Mouse (Mus musculus): ENCODE measurements around the gene Grap2. TPM values are rescaled to one million over a fixed set of nuclear protein-coding genes. Genes with fewer than 3 reads are reported as not detected.

Grap2 gene
- polyA plus RNA-seq, 1 experiment from 2014 or later, result 1.3 TPM

DNA sequence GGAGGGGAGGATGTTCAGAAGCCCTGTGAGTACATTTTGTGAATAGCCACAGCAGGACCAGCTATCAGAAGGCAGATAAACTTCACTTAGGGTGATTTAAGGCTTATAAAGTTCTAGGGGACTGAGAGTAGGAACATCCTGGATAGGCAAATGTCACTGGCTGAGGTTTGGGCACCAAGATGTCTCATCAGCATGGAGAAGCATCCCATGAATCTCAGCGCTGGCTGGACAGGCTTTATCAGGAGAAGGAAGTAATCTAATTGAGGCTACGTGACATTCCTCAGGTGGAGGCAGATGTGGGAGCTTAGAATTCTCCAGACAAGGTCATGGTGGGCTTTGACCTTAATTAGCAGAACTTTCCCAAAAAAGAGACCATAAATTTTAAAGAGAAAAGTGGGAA lies 16.4 kb upstream of the Grap2 start:
- Histone ChIP-seq H3K9me3 (no peaks in the 10 kb centered on the region), H3K27me3 (replicated peaks) (no peaks in the 10 kb centered on the region), H3K27ac (no peak overlapping the region), H3K4me3 (replicated peaks) (no peak overlapping the region), H3K9ac (no peak overlapping the region), H3K4me1 (replicated peaks) (no peaks in the 10 kb centered on the region), H3K4me2 (replicated peaks) (no peak overlapping the region), H3K36me3 (no peaks in the 10 kb centered on the region)
- 59% methylated on average over 2 of the region's 2 CpGs for WGBS
- ATAC-seq, result no peak

DNA sequence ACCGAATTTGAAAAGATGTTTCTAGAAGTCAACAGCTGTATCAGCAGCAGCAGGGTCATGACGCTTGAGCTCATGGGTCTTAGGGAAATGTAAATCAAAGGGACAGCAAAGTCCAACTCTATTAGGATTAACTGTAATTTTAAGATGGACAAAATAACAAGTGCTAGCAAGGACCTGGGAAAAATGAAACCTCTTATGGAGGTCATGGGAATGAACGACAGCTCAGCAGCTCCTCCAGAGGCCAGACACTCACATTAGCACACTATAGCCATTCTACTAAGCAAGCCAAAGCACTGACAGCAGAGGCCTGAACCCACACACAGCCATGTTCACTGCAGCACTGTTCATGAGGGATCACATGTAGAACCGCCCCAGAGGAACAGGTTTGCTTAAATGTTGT lies 14.6 kb upstream of the Grap2 start:
- WGBS, result 73% methylated on average over 4 of the region's 4 CpGs
- Histone ChIP-seq H3K27me3 (replicated peaks) (no peaks in the 10 kb centered on the region), H3K9ac (no peak overlapping the region), H3K27ac (no peak overlapping the region), H3K4me3 (replicated peaks) (no peak overlapping the region), H3K4me1 (replicated peaks) (no peaks in the 10 kb centered on the region), H3K4me2 (replicated peaks) (no peak overlapping the region), H3K9me3 (no peaks in the 10 kb centered on the region), H3K36me3 (no peaks in the 10 kb centered on the region)
- ATAC-seq, result no peak

DNA sequence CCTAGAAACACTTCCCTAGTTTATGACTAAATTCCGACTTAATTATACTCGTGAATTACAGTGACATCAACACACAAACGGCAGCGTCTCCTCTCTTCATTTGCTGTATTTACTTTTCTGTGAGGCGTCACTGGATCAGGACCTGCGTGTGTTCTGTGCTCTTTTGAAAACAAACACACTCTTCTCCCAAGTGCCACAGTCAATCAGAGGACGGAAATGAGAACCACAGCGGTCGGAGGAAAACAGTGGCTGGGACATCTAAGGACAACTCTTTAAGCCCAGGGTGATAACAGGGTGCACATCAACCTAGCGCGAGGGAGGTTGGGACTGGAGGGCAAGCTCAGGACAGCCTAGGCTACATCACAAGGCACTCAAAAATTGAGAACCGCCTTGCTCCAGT lies 12.9 kb upstream of the Grap2 start:
- 40% methylated on average over 12 of the region's 12 CpGs for WGBS
- no peaks in the 10 kb centered on the region for H3K27me3 ChIP-seq (replicated peaks)
- no peak for ATAC-seq
- no peak overlapping the region for H3K27ac ChIP-seq
- H3K9me3 ChIP-seq, result no peaks in the 10 kb centered on the region
- no peak overlapping the region for H3K4me2 ChIP-seq (replicated peaks)
- H3K36me3 ChIP-seq, result no peaks in the 10 kb centered on the region
- no peak overlapping the region for H3K9ac ChIP-seq
- no peak overlapping the region for H3K4me3 ChIP-seq (replicated peaks)
- H3K4me1 ChIP-seq (replicated peaks), result no peaks in the 10 kb centered on the region

DNA sequence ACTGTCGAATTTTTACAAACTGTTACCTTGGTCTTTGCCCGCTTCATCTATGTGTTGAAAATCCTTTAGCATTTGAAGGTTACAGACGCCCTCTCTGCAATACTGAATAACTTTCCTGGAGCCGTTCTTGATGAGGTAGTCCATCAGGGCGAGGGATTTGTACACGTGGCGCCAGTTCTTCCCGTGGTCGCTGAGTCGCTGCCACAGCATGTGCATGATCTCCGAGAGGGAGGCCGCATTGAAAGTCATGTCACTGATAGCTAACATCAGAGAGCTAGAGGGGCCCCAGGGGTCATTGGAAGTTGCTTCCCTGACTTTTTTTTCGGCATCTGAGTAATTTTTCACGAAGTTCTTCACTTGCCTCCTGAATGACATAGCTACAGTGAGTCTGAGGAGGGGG lies 12.4 kb upstream of the Grap2 start:
- WGBS, result 52% methylated on average over 14 of the region's 14 CpGs
- H3K4me3 ChIP-seq (replicated peaks), result no peak overlapping the region
- no peaks in the 10 kb centered on the region for H3K4me1 ChIP-seq (replicated peaks)
- H3K27ac ChIP-seq, result no peak overlapping the region
- no peaks in the 10 kb centered on the region for H3K36me3 ChIP-seq
- ATAC-seq, result no peak
- no peak overlapping the region for H3K4me2 ChIP-seq (replicated peaks)
- H3K27me3 ChIP-seq (replicated peaks), result no peaks in the 10 kb centered on the region
- H3K9me3 ChIP-seq, result no peaks in the 10 kb centered on the region
- no peak overlapping the region for H3K9ac ChIP-seq

DNA sequence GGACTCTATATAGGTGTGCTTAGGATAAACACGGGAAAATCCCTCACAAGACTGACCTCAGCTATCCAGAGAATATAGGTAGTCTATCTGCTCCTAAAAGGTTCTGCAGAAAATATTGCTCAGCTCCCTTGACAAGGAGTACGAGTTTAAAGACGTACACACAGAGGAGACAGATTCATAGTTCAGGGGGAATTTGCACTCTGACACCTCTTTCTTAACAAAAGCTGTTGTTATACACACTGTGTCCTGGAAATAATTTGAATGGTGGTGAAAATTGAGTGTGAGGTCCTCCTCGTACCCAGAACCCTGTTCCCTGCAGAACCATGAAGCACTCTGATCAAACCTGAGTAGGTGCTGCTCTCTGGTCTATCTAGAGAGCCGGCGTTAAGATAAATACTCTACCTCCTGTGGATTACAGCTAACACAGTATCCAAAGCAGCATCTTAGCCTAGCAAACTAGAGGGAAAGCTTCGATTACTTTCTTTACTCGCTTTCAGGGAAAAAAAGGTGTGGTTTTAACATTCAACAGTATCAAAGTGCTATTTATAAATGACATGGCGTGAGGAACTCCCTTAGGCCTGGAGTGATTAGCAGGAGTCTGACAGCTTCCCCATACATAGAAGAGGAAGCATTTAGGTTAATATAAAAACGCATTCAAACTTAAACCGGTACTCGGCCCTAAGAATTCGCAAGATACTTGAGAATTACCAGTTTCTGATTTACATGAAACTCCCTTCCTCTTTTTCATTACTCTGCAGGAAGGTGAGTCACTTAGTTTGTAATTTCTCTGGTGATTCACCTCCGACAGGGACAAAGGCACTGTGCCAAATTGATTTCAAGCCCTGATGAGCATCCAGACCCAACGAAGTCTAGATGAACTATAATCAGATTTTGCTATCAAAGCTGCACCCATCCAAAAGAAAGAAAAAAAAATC lies 11.5 kb upstream of the Grap2 start:
- Histone ChIP-seq H3K4me2 (replicated peaks) (no peak overlapping the region), H3K27me3 (replicated peaks) (no peaks in the 10 kb centered on the region), H3K36me3 (no peaks in the 10 kb centered on the region), H3K4me3 (replicated peaks) (no peak overlapping the region), H3K9me3 (no peaks in the 10 kb centered on the region), H3K4me1 (replicated peaks) (no peaks in the 10 kb centered on the region), H3K27ac (no peak overlapping the region), H3K9ac (no peak overlapping the region)
- no peak for ATAC-seq
- 58% methylated on average over 15 of the region's 15 CpGs for WGBS

DNA sequence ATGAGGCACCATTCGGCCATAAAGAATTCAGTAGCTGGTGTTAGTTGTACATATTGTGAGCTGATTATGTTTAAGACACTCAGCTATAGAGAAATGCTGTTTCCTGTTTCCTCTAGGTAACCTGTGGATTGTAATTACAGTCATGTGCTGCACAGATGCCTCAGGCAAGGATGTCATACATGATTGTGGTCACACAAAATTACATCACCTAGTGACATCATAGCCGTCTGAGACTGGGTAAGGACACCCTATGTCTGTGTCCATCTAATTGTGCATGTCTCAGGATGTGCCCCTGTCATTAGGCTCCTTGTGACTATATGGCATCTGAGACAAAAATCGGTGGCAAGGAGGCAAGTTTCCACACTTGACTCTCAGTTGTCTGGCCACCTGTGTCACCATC lies 9.9 kb upstream of the Grap2 start:
- no peak overlapping the region for H3K9ac ChIP-seq
- no peak overlapping the region for H3K4me2 ChIP-seq (replicated peaks)
- no peak overlapping the region for H3K27ac ChIP-seq
- no peaks in the 10 kb centered on the region for H3K9me3 ChIP-seq
- no peak for ATAC-seq
- no peaks in the 10 kb centered on the region for H3K4me1 ChIP-seq (replicated peaks)
- 77% methylated on average over 3 of the region's 3 CpGs for WGBS
- H3K27me3 ChIP-seq (replicated peaks), result no peaks in the 10 kb centered on the region
- no peaks in the 10 kb centered on the region for H3K36me3 ChIP-seq
- no peak overlapping the region for H3K4me3 ChIP-seq (replicated peaks)

DNA sequence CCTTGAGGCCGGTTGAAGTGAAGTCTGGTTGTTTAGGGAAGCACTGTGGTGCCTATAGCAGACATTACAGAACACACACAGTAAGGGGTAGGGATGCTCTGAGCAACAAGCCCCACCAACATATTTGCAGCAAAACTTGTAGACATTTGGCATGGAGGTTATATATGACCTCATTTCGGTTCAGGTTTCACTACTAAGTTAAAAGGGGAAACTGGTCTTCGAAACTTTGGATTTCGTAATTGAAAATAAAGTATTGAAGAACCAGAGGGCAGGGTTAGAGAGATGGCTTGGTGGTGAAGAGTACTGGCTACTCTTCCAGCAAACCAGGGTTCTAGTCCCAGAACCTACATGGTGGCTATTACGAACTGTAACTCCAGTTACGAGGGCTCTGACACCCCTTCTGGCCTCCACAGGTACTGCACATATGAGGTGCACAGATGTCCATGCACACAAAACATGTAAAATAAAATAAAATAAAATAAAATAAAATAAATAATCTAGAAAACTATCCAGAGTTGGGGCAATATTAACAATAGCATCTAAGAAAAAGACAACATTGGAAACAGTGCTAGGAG lies 8.7 kb upstream of the Grap2 start:
- H3K36me3 ChIP-seq, result no peaks in the 10 kb centered on the region
- no peak overlapping the region for H3K9ac ChIP-seq
- no peaks in the 10 kb centered on the region for H3K4me1 ChIP-seq (replicated peaks)
- no peak overlapping the region for H3K4me2 ChIP-seq (replicated peaks)
- no peaks in the 10 kb centered on the region for H3K27me3 ChIP-seq (replicated peaks)
- H3K9me3 ChIP-seq, result no peaks in the 10 kb centered on the region
- whole genome bisulfite sequencing, result 87% methylated on average over 6 of the region's 6 CpGs
- H3K27ac ChIP-seq, result no peak overlapping the region
- no peak for ATAC-seq
- H3K4me3 ChIP-seq (replicated peaks), result no peak overlapping the region

DNA sequence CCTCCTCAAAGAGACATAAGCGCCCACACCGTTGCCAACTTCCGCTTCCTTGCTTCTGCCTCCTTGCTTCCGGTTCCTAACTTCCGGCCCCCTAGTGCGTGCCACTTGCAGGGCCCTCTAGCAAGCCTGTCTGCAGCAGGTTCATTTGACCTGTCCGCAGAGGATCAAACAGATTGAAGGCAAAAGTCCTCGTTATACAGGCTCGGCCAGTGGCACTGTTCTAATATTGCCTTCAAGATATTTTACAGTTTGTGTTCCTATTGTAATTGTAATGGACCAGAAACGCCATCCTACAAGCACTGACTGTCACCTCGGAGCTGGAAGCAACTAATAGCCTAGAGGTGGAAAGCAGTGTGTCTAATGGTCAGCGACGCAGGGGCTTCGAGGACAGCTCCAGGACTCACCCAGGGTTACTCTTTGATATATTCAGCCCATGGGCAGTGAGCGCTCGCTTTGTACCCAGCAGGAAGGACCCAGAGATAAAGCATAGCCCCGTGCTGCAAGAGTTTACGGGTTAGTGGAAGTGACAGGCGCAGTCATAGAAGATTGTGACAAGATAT lies 7.2 kb upstream of the Grap2 start, which contains the start of gene Enthd1:
Gene Enthd1, minus strand, starts transcription at position 51 of the 560 bp plus-strand sequence.
- Histone ChIP-seq H3K27me3 (replicated peaks) (no peaks in the 10 kb centered on the region), H3K36me3 (no peaks in the 10 kb centered on the region), H3K9ac (no peak within 1 kb of the TSS), H3K4me3 (replicated peaks) (no peak within 1 kb of the TSS), H3K4me1 (replicated peaks) (no peaks in the 10 kb centered on the region), H3K4me2 (replicated peaks) (no peak within 1 kb of the TSS), H3K27ac (no peak within 1 kb of the TSS), H3K9me3 (no peaks in the 10 kb centered on the region)
- ATAC-seq, result no peak
- 88% methylated on average over 19 of the region's 19 CpGs for WGBS

DNA sequence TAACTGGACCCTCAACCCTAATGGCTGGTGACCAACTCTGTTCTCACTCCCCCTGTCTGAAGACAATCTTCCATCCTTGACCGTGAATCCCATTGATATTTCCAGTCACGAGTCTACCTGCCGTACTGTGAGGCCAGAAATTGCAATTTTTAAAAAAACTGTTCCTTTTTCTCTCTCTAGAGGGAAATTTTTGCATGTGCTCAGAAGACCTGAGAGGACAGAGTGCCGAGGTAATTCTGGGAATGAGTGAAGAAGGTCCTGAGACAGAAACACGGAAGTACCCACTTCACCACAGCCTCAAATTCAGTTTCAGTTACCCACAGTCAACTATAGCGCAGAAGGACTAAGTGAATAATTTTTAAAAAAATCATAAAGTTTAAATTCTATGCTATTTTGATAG lies 5.7 kb upstream of the Grap2 start:
- H3K27me3 ChIP-seq (replicated peaks), result no peaks in the 10 kb centered on the region
- WGBS, result 87% methylated on average over 6 of the region's 6 CpGs
- H3K4me1 ChIP-seq (replicated peaks), result no peaks in the 10 kb centered on the region
- H3K36me3 ChIP-seq, result no peaks in the 10 kb centered on the region
- no peak overlapping the region for H3K27ac ChIP-seq
- no peaks in the 10 kb centered on the region for H3K9me3 ChIP-seq
- H3K9ac ChIP-seq, result no peak overlapping the region
- no peak overlapping the region for H3K4me2 ChIP-seq (replicated peaks)
- ATAC-seq, result no peak
- H3K4me3 ChIP-seq (replicated peaks), result no peak overlapping the region

DNA sequence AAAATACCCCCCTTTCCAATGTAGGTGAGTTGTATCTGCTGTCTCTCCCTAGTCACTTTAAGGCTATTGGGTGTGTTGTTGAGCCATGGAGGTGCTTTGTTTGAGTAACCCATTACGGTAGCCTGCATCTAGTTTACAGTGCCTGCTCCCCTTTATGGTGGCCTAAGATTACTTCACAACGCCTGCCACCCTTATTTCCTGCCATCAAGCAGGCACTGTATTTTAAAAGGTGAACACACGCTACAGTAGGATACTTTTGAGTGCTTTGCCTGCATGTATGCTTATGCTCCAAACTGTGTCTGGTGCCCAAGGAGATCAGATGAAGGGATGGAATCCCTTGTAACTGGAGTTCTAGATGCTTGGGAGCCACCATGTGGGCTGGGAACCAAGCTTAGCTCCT lies 5.3 kb upstream of the Grap2 start:
- H3K9me3 ChIP-seq, result no peaks in the 10 kb centered on the region
- H3K27ac ChIP-seq, result no peak overlapping the region
- H3K27me3 ChIP-seq (replicated peaks), result no peaks in the 10 kb centered on the region
- H3K4me3 ChIP-seq (replicated peaks), result no peak overlapping the region
- H3K9ac ChIP-seq, result no peak overlapping the region
- ATAC-seq, result no peak
- 69% methylated on average over 3 of the region's 3 CpGs for WGBS
- H3K4me2 ChIP-seq (replicated peaks), result no peak overlapping the region
- no peaks in the 10 kb centered on the region for H3K4me1 ChIP-seq (replicated peaks)
- H3K36me3 ChIP-seq, result no peaks in the 10 kb centered on the region

DNA sequence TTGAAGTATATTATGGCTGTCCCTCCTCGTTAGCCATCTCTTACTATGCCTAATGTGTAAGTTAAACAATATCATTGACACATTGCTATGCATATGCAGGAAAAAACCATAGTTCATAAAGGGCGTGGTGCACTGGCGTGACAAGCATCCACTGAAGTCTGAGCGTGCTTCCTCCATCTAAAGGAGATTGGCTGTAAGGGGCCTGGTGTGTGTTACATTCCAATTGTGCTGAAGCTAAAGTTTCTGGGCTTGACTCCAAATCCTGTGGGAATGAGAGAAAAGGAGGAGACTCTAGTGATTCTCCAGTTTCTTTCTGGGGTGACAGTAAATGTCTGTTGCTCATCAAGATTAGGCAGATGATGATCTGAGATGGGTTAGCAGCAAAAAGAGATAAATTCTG lies 4.7 kb upstream of the Grap2 start:
- no peak for ATAC-seq

DNA sequence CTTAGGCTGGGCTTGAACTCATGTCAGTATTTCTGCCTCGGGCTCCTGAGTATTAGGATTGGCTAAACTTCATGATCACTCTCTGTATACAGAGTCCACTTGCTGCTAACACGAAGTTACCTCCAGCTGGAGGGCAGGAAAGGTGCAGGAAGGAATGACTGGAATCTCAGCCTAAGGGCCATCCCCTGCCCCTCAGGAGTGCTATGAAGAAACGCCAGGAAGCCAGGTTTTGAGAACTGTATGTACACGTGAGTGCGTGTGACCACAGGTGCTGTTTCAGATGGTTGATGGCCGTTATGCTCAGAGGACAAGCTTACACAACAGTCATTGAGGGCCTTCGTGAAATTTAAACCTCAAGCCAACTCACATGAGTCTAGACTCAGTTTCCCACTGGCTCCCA lies 3.2 kb upstream of the Grap2 start:
- H3K4me3 ChIP-seq (replicated peaks), result no peak overlapping the region
- no peaks in the 10 kb centered on the region for H3K27me3 ChIP-seq (replicated peaks)
- WGBS, result 65% methylated on average over 7 of the region's 7 CpGs
- no peak overlapping the region for H3K27ac ChIP-seq
- H3K4me1 ChIP-seq (replicated peaks), result no peaks in the 10 kb centered on the region
- no peaks in the 10 kb centered on the region for H3K36me3 ChIP-seq
- no peak overlapping the region for H3K9ac ChIP-seq
- H3K9me3 ChIP-seq, result no peaks in the 10 kb centered on the region
- no peak overlapping the region for H3K4me2 ChIP-seq (replicated peaks)
- no peak for ATAC-seq

More for the DNA sequence above, 4.7 kb upstream of the Grap2 start:
- Histone ChIP-seq H3K27me3 (replicated peaks) (no peaks in the 10 kb centered on the region), H3K27ac (no peak overlapping the region), H3K4me2 (replicated peaks) (no peak overlapping the region), H3K9me3 (no peaks in the 10 kb centered on the region), H3K36me3 (no peaks in the 10 kb centered on the region), H3K4me3 (replicated peaks) (no peak overlapping the region), H3K9ac (no peak overlapping the region), H3K4me1 (replicated peaks) (no peaks in the 10 kb centered on the region)
- WGBS, result 48% methylated on average over 4 of the region's 4 CpGs

DNA sequence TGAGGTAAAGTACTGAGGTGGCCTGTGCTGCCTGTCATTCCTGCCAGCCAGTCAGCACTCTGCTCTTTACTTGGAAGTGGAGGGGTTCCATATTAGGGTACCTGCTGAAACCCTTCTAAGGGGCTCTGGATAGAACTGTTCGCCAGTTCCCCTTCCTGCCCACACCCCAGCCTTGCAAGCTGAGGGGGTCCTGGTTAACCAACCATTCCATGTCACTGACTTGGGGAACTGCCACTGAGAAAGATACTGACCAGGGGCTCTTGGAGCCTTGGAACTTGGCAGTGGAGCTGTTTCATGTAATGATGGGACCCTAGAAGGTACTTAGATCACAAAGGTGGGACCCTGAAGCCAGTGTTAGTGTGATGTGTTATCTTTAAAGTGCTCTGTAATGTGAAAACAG lies 2.2 kb upstream of the Grap2 start:
- Histone ChIP-seq H3K9me3 (no peaks in the 10 kb centered on the region), H3K27me3 (replicated peaks) (no peaks in the 10 kb centered on the region), H3K36me3 (no peaks in the 10 kb centered on the region), H3K4me3 (replicated peaks) (no peak overlapping the region), H3K4me2 (replicated peaks) (no peak overlapping the region), H3K27ac (no peak overlapping the region), H3K4me1 (replicated peaks) (no peaks in the 10 kb centered on the region), H3K9ac (no peak overlapping the region)
- ATAC-seq, result no peak
- 96% methylated on average over 1 of the region's 1 CpGs for WGBS

All from intestine, embryonic 15.5 days (tissue).